Mouse (Mus musculus): ENCODE data around the gene Tenm2. TPM values are rescaled to one million over a fixed set of nuclear protein-coding genes. Genes with fewer than 3 reads are reported as not detected.

Gene Tenm2
- polyA plus RNA-seq, 1 experiment from 2014 or later, result 5.1 TPM

DNA sequence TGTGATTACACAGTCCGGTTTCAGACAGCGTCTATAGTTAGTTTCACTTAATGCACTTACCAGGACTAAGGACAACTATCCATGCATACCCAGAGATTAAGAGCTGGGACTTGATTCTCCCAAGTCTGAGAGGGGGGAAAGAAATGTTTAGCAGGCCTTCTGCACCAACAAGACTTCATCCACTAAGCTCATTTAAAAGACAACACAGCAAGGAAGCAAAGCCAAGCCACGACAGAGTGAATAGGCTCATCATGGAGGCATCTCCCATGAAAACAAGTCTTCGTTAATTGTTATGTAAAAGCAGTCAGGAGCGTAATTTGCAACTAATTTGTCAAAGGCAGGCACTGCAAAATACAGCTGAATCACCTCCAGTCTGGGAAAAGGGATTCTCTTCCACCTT lies 682.5 kb downstream of the Tenm2 start:
- WGBS, result 58% methylated on average over 5 of the region's 5 CpGs
- no peak overlapping the region for H3K4me2 ChIP-seq

DNA sequence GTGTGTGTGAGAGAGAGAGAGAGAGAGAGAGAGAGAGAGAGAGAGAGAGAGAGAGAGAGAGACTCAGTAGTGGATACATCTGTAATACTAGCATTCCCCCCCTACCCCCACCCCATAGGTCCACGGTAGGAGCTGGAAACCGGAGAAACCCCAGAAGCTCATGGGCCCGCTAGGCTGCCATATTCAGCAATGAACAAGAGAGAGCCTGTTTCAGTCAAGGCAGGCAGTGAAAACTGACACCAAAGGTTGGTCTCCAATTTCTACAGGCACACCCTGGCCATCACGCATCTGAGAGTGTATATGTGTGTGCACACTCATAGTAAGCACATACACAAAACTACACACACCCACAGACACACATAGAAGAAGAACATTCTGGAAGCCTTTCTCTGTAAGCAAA lies 685.1 kb downstream of the Tenm2 start:
- Histone ChIP-seq H3K9me3 (no peaks in the 10 kb centered on the region), H3K4me2 (no peak overlapping the region), H3K4me1 (0 out of 2 replicates have a peak, but pooled peaks cover 3% of the 10 kb centered on the region), H3K36me3 (no peaks in the 10 kb centered on the region), H3K27ac (no peak overlapping the region), H3K27me3 (no peaks in the 10 kb centered on the region), H3K4me3 (no peak overlapping the region), H3K9ac (no peak overlapping the region)
- WGBS, result 12% methylated on average over 4 of the region's 4 CpGs
- ATAC-seq (ENCODE audit: insufficient number of reproducible peaks, insufficient read depth, low FRiP score, low TSS enrichment, low read depth), result no peak

More for the DNA sequence above, 682.5 kb downstream of the Tenm2 start:
- Histone ChIP-seq H3K27me3 (no peaks in the 10 kb centered on the region), H3K9ac (no peak overlapping the region), H3K36me3 (no peaks in the 10 kb centered on the region), H3K27ac (no peak overlapping the region), H3K4me3 (no peak overlapping the region), H3K9me3 (no peaks in the 10 kb centered on the region), H3K4me1 (0 out of 2 replicates have a peak, but pooled peaks cover 3% of the 10 kb centered on the region)
- ATAC-seq (ENCODE audit: insufficient number of reproducible peaks, insufficient read depth, low FRiP score, low TSS enrichment, low read depth), result no peak

DNA sequence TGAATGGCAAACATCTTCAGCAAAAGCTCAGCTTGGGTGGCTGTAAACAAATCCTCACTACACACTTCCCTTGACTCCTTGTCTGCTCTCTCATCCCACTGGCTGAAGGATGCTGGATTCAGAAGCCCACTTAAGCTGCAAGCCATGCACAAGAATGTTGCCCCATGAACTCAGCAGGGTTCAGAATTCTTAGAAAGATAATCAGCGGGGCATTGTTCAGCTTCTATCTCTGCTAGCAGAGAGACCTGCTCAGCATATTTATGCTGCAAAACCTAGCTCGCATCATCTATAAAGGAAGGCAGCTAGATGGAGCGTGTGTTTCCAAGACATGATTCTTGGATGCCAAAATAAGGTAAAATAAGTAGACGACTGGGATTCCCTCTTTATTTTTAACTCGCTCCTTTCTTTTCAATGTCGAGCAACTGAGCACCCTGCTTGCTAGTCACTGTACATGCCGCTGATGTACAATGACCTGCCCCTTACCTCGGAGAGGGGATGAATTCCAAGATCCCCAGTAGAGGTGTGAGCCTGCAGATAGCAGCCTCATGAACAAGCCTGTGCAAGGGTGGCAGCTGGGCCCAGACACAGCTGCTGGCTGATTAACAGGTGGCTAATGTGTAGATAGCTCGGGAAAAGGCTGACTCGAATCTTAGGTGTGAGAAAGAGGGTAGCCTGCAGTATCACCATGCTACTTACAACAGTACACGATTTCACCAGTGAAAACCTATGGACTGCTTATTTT lies 686.2 kb downstream of the Tenm2 start:
- 73% methylated on average over 11 of the region's 11 CpGs for WGBS
- Histone ChIP-seq H3K4me1 (0 out of 2 replicates have a peak, but pooled peaks cover 3% of the 10 kb centered on the region), H3K9me3 (no peaks in the 10 kb centered on the region), H3K4me2 (no peak overlapping the region), H3K27ac (no peak overlapping the region), H3K27me3 (no peaks in the 10 kb centered on the region), H3K4me3 (no peak overlapping the region), H3K9ac (no peak overlapping the region), H3K36me3 (no peaks in the 10 kb centered on the region)
- no peak for ATAC-seq (ENCODE audit: insufficient number of reproducible peaks, insufficient read depth, low FRiP score, low TSS enrichment, low read depth)

DNA sequence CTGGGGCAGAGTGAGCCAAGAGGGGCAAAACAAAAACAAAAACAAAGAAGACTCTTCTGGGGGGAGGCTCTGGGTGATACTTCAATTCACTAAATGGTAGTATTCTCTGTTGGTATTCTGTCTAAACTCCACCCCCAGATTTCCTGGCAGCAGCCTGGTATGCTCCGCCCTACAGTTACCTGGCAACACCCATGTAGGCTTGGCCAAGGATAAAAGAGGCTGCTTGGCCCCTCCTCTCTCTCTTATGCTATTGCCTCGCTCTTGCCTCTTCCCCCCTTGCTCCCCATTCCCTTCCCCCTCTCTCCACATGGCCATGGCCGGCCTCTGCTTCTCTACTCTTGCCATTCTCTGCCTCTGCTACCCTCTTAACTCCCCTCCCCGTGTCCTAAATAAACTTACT lies 687.6 kb downstream of the Tenm2 start:
- 81% methylated on average over 4 of the region's 4 CpGs for WGBS
- no peak overlapping the region for H3K27ac ChIP-seq
- no peaks in the 10 kb centered on the region for H3K9me3 ChIP-seq
- H3K4me3 ChIP-seq, result no peak overlapping the region
- H3K4me2 ChIP-seq, result no peak overlapping the region
- no peak for ATAC-seq (ENCODE audit: insufficient number of reproducible peaks, insufficient read depth, low FRiP score, low TSS enrichment, low read depth)
- no peak overlapping the region for H3K9ac ChIP-seq
- 0 out of 2 replicates have a peak, but pooled peaks cover 3% of the 10 kb centered on the region for H3K4me1 ChIP-seq
- no peaks in the 10 kb centered on the region for H3K36me3 ChIP-seq
- no peaks in the 10 kb centered on the region for H3K27me3 ChIP-seq

DNA sequence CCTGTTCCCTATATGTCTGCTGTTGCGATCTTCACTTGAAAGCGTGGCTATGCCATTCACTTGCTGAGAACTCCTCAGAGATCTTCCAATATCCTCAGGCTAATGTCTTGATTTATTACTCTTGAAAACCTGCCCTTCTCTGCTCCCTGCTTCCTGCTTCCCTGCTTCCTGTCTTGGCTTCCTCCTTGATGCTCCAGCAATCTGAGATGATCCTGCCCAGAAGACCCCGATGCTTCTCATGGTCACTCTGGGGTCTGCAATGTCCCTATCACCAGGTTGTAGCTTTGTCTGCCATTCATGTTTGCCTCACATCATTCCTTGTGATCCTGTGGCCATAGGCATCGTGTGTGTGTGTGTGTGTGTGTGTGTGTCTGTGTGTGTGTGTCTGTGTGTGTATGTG lies 697.6 kb downstream of the Tenm2 start:
- 77% methylated on average over 4 of the region's 4 CpGs for WGBS
- Histone ChIP-seq H3K9me3 (no peaks in the 10 kb centered on the region), H3K4me1 (no peaks in the 10 kb centered on the region), H3K27ac (no peak overlapping the region), H3K27me3 (no peaks in the 10 kb centered on the region), H3K36me3 (no peaks in the 10 kb centered on the region), H3K9ac (no peak overlapping the region), H3K4me2 (no peak overlapping the region), H3K4me3 (no peak overlapping the region)
- no peak for ATAC-seq (ENCODE audit: insufficient number of reproducible peaks, insufficient read depth, low FRiP score, low TSS enrichment, low read depth)

DNA sequence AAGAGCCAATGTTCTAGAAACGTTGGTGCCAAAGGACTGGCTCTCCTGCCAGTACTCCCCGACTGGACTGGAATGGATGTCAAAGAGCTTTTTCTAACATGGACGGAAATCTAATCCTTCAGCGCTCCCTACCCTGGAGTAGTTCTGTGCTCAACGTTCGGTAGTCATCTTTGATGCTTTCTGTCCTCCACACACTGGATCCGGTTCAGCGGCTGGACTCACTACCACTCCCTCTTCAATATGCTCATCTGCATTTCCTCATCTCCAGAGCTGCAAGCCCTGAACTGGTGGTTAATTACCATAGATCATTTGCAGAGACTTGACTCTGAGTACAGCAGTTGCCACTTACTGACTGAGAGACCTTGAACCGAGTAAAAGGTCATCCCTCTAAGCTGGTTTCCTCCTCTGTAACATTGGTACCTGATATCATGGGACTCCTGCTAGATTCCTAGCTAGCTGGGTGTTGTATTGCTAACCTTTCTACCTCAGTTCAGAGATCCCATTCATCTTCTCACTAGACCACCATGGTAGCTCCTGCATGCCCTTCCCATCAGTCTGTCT lies 698.1 kb downstream of the Tenm2 start:
- H3K4me1 ChIP-seq, result no peaks in the 10 kb centered on the region

DNA sequence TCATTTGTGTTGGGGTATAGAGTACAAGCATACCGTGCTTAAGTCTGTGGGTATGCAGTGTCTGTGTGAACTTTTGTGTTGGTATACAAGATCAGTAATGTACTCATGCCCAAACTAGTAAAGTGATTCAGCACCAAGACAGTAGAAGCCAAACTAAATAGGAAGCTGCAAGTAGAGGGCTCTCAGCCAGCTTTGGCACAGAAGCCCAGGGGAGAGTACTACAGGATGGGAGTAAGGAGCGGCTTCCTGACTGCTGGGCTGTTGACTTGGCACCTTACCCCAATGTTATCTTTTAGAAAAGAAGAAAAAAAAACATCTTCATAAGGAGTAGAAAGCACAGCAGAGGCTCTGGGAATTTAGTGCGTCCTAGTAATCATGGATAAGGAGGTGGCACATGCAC lies 700.2 kb downstream of the Tenm2 start:
- Histone ChIP-seq H3K4me1 (no peaks in the 10 kb centered on the region), H3K27me3 (no peaks in the 10 kb centered on the region), H3K27ac (no peak overlapping the region), H3K9me3 (no peaks in the 10 kb centered on the region), H3K4me2 (no peak overlapping the region), H3K36me3 (no peaks in the 10 kb centered on the region), H3K9ac (no peak overlapping the region), H3K4me3 (no peak overlapping the region)
- WGBS, result 86% methylated on average over 3 of the region's 3 CpGs
- no peak for ATAC-seq (ENCODE audit: insufficient number of reproducible peaks, insufficient read depth, low FRiP score, low TSS enrichment, low read depth)

More for the DNA sequence above, 698.1 kb downstream of the Tenm2 start:
- no peak overlapping the region for H3K4me3 ChIP-seq
- no peak overlapping the region for H3K4me2 ChIP-seq
- no peaks in the 10 kb centered on the region for H3K9me3 ChIP-seq
- no peak overlapping the region for H3K27ac ChIP-seq
- 78% methylated on average over 9 of the region's 9 CpGs for WGBS
- no peaks in the 10 kb centered on the region for H3K27me3 ChIP-seq
- no peaks in the 10 kb centered on the region for H3K36me3 ChIP-seq
- H3K9ac ChIP-seq, result no peak overlapping the region
- ATAC-seq (ENCODE audit: insufficient number of reproducible peaks, insufficient read depth, low FRiP score, low TSS enrichment, low read depth), result no peak

DNA sequence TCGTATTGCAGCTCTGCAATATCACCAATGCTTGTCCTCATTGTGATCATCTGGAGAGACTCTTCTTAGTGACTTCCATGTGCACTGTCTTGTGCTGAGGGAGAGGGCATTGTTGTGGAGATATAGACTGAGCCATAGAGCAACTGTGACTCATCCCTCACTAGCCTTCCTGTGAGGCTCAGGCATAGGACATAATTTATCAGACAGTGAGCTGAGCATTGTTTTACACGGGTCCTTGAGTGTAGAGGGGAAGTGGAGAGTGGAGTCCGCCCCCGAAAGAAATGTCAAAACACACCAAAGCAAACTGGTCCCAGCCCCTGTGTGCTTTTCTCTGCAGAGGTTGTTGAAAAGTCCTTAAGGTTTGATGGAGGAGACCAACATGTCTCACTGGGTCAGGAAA lies 704.1 kb downstream of the Tenm2 start:
- H3K36me3 ChIP-seq, result no peaks in the 10 kb centered on the region
- H3K27me3 ChIP-seq, result no peaks in the 10 kb centered on the region
- no peak overlapping the region for H3K9ac ChIP-seq
- 64% methylated on average over 4 of the region's 4 CpGs for WGBS
- no peak overlapping the region for H3K4me2 ChIP-seq
- H3K27ac ChIP-seq, result no peak overlapping the region
- H3K4me1 ChIP-seq, result no peaks in the 10 kb centered on the region
- ATAC-seq (ENCODE audit: insufficient number of reproducible peaks, insufficient read depth, low FRiP score, low TSS enrichment, low read depth), result no peak
- no peaks in the 10 kb centered on the region for H3K9me3 ChIP-seq
- H3K4me3 ChIP-seq, result no peak overlapping the region

DNA sequence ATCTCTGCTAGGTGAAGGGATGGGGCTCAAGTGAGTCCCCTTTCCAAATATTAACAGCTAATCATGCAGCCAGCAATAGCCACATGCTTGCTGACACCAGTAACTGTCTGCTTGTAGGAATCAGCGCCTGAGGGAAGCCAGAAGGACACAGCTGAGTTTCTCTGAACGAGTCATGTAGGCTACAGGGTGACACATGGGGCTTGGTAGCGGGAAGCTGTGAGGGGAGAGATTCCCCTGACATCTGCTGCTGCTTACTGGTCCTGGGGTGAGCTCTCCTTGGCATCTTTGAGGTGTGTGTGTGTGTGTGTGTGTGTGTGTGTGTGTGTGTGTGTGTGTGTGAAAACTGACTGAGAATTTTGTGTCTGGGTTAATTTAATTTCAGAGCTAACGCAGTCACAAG lies 708.3 kb downstream of the Tenm2 start:
- Histone ChIP-seq H3K4me2 (no peak overlapping the region), H3K9me3 (no peaks in the 10 kb centered on the region), H3K27me3 (no peaks in the 10 kb centered on the region), H3K4me3 (no peak overlapping the region), H3K27ac (no peak overlapping the region), H3K4me1 (no peaks in the 10 kb centered on the region), H3K9ac (no peak overlapping the region), H3K36me3 (no peaks in the 10 kb centered on the region)
- 44% methylated on average over 4 of the region's 4 CpGs for WGBS
- no peak for ATAC-seq (ENCODE audit: insufficient number of reproducible peaks, insufficient read depth, low FRiP score, low TSS enrichment, low read depth)

DNA sequence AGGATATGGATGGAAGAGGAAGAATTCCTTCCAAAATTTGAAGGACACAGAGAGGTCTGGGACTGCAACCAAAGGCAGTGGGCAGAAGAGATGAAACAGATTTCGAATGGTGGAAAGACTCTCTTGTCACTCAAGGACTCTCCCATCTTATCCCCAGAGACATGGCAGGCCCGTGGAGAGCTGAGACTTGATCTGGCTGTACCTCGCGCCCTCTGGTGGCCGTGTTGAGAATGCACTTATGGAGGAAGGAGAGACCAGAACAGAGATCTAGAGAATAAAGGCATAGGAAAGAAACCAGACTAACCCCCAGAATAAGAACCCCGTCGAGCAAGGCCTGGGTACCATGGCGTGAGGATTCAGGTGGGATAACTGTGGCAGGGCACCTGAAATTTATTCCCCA lies 709.4 kb downstream of the Tenm2 start:
- Histone ChIP-seq H3K9ac (no peak overlapping the region), H3K4me3 (no peak overlapping the region), H3K4me1 (no peaks in the 10 kb centered on the region), H3K9me3 (no peaks in the 10 kb centered on the region), H3K27ac (no peak overlapping the region), H3K4me2 (no peak overlapping the region), H3K27me3 (no peaks in the 10 kb centered on the region), H3K36me3 (no peaks in the 10 kb centered on the region)
- ATAC-seq (ENCODE audit: insufficient number of reproducible peaks, insufficient read depth, low FRiP score, low TSS enrichment, low read depth), result no peak
- WGBS, result 8% methylated on average over 8 of the region's 8 CpGs

DNA sequence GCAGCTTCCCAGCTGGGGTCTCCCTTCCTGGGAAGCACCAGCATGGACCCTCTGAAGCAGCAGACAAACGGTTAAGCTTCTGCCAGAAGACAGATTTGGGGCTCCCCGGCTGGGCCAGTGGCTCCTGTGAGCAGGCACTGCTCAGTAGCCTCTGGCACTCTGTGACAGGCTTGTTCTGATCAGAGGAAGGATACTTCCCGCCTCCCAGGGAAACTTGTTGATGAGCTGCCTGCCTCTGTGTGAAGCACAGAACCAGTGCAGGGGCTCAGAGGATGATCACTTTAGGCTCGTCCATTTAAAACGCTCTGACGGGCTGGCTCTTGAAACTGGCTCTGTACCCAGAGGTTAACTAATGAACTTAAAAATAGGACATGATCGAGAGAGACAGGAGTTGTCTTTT lies 723.3 kb downstream of the Tenm2 start:
- Histone ChIP-seq H3K4me3 (no peak overlapping the region), H3K27ac (no peak overlapping the region), H3K36me3 (no peaks in the 10 kb centered on the region), H3K4me1 (peaks cover 8% of the 10 kb centered on the region; the same call in 1 of the 2 replicates), H3K27me3 (no peaks in the 10 kb centered on the region), H3K4me2 (no peak overlapping the region), H3K9ac (no peak overlapping the region), H3K9me3 (no peaks in the 10 kb centered on the region)
- no peak for ATAC-seq (ENCODE audit: insufficient number of reproducible peaks, insufficient read depth, low FRiP score, low TSS enrichment, low read depth)
- WGBS, result 24% methylated on average over 7 of the region's 7 CpGs

DNA sequence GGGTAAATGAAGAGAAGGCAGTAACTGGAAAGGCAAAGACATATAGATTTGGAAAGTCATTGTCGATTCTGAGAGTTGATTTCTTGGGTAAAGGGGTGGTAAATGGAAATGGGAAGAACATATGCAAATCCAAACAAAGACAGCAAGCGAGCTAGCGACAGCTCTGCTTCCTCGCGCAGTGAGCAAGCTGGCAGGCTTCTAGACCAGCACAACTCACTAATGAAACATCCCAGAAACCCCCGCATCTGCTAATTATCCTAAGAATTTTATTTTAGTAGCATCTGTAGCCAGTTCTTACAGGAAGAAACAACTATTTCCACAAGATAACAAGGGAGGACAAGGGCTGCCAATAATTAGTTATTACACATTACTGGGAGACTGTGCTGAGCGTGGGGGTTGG lies 727.5 kb downstream of the Tenm2 start:
- Histone ChIP-seq H3K27ac (no peak overlapping the region), H3K9me3 (no peaks in the 10 kb centered on the region), H3K4me3 (no peak overlapping the region), H3K27me3 (no peaks in the 10 kb centered on the region), H3K4me2 (no peak overlapping the region), H3K9ac (no peak overlapping the region), H3K36me3 (no peaks in the 10 kb centered on the region), H3K4me1 (peaks cover 5% of the 10 kb centered on the region; the same call in 1 of the 2 replicates)
- ATAC-seq (ENCODE audit: insufficient number of reproducible peaks, insufficient read depth, low FRiP score, low TSS enrichment, low read depth), result no peak
- WGBS, result 75% methylated on average over 7 of the region's 7 CpGs
